Mouse (Mus musculus) c-Kit-positive CD71-positive TER-119-negative erythroid progenitor cells, embryonic 14.5 days (primary cell): ENCODE measurements around the gene Surf1.

Source experiments
- DNase-seq: peaks from one replicate; pipeline ENCODE4 v3.0.0-alpha.2; 2013; ENCODE audit warnings: low read depth

The Surf1 gene

DNA sequence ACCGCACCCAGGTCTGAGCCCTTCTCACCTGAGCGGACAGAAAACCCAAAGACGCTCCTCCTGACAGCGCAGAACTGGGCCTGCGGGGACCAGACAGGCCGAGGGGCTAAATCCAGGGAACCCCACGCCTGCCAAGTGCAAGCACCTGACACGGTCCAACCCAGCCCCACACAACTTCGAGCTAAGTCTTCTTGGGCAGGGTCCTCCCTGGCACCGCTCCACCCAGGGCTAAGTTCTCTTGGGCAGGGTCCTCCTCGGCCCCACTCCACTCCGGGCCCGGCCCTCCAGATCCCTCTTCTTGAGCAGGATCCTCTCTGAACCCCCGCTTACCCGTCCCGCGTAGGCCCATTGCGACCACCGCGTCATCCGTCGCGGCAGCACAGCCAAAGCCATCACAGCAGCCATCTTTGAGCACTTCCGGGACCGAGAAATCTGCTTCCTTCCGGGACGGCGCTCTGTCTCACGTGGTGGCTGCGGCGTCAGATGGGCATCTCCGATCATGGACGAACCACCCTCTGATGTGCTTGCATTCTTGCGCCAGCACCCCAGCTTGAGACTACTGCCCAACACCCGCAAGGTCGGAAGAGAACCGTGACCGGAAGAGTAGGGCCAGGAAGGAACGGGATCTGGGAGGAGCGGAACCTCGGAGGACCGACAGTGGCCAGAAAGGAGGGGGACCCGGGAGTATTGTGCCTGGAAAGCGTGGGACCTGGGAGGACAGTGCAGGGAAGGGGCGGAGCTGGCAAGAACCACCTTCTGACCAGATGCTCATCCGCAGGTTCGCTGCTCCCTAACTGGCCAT lies at the start of gene Surf1, which contains the start of gene Surf2:
TSS of gene Surf1 (minus strand) at position 604 of the 802 bp plus-strand sequence.
TSS of gene Surf2 (plus strand) at position 441 of the 802 bp plus-strand sequence.
- no peak for DNase-seq

DNA sequence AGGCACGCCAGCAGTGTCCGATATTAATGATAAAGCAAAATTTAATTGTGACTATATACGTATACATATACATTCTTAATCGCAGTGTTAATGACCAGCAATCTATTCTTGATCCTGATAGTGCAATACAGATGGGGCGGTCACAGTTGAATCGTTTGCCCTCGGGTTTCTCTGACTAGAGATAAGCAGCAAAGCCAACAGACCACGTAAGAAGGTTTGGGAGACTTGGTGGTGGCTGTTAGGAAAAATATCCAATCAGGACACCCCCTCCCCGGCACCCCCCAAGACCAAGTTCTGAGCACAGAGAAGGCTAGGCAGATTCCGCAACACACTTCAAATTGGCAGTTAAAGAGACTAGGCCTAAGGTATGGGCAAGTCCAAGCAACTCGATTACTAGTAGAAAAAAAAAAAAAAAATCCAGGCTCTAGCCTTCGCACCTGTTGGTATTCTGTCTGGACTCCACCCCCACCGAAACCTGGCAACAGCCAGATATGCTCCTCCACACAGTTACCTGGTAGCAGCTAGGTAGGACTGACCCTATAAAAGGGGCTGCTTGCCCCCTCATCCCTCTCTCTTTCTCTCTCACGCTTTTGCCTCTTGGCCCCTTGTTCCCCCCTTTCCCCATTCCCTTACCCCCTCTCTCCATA lies 48.5 kb upstream of the Surf1 start:
- no peak for DNase-seq

DNA sequence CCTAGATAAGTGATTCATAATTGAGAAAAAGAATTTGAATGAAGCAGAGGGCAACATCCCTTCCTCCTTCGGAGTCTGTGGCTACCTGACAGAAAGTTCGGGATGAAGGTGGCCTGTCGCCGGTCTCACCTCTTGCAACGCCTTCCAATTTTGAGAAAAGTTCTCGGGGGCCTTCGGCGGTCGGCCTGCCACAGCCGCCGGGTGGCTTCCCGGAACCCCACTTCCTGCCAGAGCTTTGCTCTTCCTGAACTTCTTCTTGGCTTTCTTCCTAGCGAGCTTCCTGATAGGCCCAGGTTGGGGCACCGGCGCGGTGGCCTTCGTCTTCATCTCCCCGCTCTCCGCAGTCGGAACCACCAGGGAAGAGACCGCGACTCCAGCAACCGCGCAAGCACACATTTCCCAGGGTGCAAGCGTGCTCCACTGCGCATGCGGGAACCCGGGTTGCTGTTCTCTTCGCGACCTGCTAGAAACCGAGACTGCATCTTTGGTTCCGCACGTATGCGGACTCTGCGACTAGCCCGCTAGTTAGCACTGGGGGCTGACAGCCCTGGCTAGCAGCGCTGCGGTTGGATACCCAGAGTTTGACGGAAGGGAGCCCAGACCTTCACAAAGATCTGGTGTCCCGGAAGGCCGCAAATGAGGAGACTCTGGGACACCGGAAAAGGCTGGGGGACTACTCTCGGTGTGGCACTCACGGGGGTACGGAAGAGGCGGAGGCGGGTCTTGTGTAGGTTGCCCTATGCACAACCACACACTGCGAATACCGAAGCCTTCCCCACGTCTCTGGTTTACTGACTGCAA lies 47.8 kb upstream of the Surf1 start, which contains the start of gene Rexo4:
TSS of gene Rexo4 (minus strand) at position 464 of the 801 bp plus-strand sequence.
- DNase-seq = peak; percentile 90

DNA sequence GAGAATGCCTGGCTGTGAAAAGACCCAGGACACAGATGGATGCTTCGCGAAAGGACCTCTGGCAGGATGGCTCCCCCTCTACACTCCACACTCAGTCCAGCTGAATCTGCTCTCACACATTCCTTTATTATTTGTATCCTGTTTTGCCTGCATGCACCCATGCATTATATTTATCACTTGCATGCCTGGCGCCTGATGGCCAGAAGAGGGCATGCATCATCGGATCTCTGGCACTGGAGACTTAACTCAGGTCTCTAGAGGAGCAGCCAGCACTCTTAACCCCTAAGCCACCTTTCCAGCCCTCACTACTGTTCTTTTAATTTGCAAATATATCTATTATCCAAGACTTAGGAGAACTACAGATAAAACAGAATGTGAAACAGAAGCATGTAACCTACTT lies 44.4 kb upstream of the Surf1 start:
- DNase-seq = no peak

DNA sequence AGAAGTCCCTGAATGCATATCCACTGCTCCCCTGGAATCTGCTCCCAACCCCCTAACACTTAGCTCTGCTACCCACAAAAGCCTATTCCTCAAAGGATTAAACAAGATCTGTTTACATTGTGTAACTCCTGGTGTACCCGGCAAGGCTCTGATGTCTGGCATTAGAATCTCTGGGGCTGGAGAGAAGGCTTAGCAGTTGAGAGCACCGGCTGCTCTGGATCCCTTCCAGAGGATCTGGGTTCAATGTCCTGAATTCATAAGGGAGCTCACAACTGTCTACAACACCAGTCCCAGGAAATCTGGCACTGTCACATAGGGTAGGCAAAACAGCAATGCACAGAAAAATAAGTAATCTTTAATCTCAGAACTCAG lies 41.1 kb upstream of the Surf1 start:
- no peak for DNase-seq

- no peak for DNase-seq
Observed at GRCm38 (mm10) chr2:26956811-26957487, 40.6 kb upstream of the Surf1 start.

DNA sequence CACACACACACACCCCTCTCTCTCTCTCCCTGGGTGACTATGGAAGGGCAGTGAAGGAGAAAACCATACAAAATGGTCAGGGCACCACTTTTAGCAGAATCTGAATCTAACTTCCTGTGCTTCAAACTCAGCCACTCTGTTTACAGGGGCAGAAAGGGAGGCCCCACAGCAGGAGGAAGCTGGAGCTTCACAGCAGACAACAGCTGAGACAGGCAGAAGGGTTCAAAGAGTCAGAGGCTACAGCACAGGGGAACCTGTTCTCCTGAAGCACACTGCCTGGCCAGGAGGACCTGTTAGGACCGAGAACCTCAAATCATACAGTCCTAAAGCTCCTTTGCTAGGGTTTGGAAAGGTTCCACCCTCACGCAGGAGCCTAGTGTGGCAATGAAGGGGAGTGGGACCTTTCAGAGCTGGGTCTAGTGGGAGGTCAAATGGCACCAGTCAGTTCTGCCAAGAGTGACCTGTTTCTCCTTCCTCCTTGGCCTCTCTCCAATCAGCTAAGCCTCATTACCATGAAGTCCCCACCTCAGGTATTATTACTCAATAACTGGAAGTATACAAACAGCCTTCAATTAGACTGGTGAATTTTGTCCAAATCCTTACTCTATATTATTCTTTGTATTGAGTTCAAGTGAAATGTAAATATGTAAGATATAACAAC lies 38.5 kb upstream of the Surf1 start:
- DNase-seq = no peak

- no peak for DNase-seq
Observed at GRCm38 (mm10) chr2:26952866-26953265, 36.5 kb upstream of the Surf1 start.

DNA sequence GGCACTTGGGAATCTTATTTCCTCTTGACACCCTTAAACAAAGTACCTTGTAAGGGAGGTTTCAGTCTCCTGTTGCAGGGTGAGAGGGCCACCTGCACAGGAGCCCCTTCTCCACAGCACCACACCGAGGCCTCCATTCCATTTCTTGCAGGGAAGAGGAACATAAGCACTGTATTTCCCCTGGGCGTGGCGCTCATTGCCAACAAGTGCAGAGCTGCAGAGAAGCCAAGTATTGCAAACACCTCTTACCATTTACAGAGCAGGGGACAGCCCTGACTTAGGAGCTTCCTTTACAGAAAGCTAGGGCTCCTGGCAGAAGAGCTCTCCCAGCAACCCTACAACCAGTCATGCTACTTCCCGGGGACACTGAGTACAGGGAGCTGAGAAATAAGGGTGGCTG lies 35.9 kb upstream of the Surf1 start:
- no peak for DNase-seq

- DNase-seq = no peak
Observed at GRCm38 (mm10) chr2:26951346-26951905, 35.1 kb upstream of the Surf1 start.

DNA sequence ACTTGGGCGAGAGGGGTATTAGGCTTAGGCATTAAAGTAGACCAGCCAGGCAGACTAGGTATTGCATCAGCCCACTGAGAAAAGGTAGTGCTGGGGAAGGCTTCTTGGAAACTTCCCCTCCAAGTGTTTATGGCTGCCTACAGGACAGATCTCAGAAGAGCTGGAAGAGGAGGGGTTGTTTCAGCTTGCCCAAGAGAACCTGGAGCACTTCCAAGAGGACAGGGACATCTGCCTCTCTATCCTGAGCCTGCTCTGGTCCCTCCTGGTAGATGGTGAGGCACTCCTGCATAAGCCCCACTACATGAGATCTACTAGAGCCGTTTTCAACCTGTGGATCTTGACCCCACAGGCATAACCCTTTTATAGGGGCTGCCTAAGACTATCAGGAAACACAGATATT lies 34.1 kb upstream of the Surf1 start:
- DNase-seq = no peak

DNA sequence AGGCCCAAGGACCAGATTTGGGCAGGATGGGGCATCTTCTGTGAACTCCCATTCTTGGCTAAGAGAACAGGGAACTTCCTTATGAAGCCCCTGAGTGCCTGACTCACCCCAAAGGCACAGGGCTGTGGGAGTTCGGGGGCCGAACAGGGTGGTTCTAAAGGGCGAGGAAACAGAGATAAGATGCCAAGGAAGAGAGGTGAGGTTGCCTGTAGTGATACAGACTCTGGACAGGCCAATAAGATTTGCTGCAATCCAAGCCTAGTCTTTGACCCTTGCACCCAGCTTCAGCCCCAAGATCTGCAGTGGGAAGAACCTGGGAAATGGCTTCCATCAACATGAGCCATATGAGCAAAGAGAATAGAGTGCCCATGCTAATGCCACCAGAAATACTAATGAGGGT lies 26.9 kb upstream of the Surf1 start:
- no peak for DNase-seq

- DNase-seq = no peak
Observed at GRCm38 (mm10) chr2:26941539-26941938, 25.2 kb upstream of the Surf1 start.

- no peak for DNase-seq
Observed at GRCm38 (mm10) chr2:26936425-26936824, 20.1 kb upstream of the Surf1 start.

- DNase-seq = no peak
Observed at GRCm38 (mm10) chr2:26935286-26935685, 19.0 kb upstream of the Surf1 start.

- peak; percentile 86 for DNase-seq
Observed at GRCm38 (mm10) chr2:26933304-26934055, 17.1 kb upstream of the Surf1 start, which contains the start of the genes Surf4 and Stkld1. Surf4 (minus strand) TSS chr2:26933928. Stkld1 (plus strand) TSS chr2:26934047.

DNA sequence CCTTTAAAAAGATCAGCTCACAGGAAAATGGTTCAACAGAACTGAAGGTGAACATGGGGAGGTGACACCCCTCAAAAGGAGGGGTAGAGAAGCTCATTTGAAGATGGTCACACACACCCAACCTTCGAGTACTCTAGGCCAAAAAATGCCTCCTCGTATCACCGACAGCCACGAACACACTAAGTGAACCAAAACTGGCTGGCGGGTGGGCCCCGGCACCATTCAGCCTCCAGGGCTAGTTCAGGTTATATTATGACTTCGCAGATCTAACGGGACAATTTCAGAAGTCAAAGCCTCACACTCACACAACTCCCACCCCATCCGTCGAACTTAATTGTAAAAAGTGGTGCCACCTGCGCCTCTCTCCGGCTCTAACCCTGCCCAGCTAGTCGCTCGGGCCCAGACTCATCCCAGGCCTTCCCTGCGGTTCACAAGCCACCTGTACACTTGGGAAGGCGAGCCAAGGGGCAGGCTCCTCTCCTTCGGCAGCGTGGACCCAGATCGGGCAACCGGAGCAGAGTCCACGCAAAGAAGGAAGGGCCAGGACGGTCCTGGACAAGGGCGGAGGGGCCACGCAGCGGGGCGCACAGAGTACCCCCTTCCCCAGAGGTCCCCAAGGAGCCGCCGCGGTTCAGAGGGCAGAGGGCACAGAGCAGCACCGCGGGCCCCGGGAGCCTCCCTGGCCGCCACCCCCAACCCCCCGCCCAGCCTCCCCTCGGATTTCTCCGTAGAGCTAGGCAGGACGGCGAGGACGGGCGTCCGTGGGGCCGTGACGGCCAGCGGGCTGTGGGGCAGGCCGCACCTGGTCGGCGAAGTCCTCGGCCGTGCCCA lies 16.4 kb upstream of the Surf1 start:
- DNase-seq = no peak

GRCm38 (mm10) chr2:26930390-26930789 lies 14.1 kb upstream of the Surf1 start:
- peak; percentile 76 for DNase-seq

GRCm38 (mm10) chr2:26927745-26928476 lies 11.6 kb upstream of the Surf1 start:
- DNase-seq = no peak
